Comparison of ENCODE assay signal across 13 mouse cellular contexts in genomic region chr10:127557397-127557796, GRCm38 (mm10). TPM values are rescaled to one million over a fixed set of nuclear protein-coding genes. Genes with fewer than 3 reads are reported as not detected.
A peak's percentile ranks its signal among the peaks of the same experiment; 100 is the strongest.
DNase-seq lines count a peak whose midpoint lies in the region; ATAC-seq and TF ChIP-seq lines count a peak whose summit lies in the region.
"Had no signal": no experiment of that assay in that cellular context is flagged by ENCODE, and none has a peak within 500 bp of the region (broad histone marks: within the 10 kb centered on the region; RNA-seq: fewer than 3 reads in every experiment).

No protein-coding gene starts in this region.

- H3K27me3 ChIP-seq in cerebellum, adult 2 months (ENCODE audit: control insufficient read depth, insufficient read depth, low read length), result no peaks in the 10 kb centered on the region
- no peaks in the 10 kb centered on the region for H3K27me3 ChIP-seq in stomach, postnatal 0 days (ENCODE audit: control insufficient read depth, insufficient read depth, low read length)
- H3K27me3 ChIP-seq: heart, embryonic 15.5 days; limb, embryonic 15.5 days had no signal

- TF ChIP-seq CTCF in cerebellum, adult 2 months (IDR thresholded peaks at IDR 0.05; ENCODE audit: borderline replicate concordance, insufficient read depth, low read depth, low read length), result peak; percentile 53; the same call in 1 of the 2 replicates
- peak; percentile 55 for TF ChIP-seq CTCF in layer of hippocampus, adult 2 months (conservative IDR thresholded peaks at IDR 0.05)
- TF ChIP-seq CTCF in stomach, postnatal 0 days (IDR thresholded peaks at IDR 0.05; ENCODE audit: low read depth), result peak; percentile 60

- H3K4me1 ChIP-seq in cerebellum, adult 2 months (ENCODE audit: control insufficient read depth, insufficient read depth, low read length), result no peaks in the 10 kb centered on the region; the same call in 1 of the 2 replicates
- H3K4me1 ChIP-seq in stomach, postnatal 0 days (replicated peaks; ENCODE audit: control insufficient read depth, insufficient read depth), result no peaks in the 10 kb centered on the region
- H3K4me1 ChIP-seq: heart, embryonic 15.5 days; limb, embryonic 15.5 days had no signal

- no peak overlapping the region for H3K4me3 ChIP-seq in cerebellum, adult 2 months (replicated peaks; ENCODE audit: insufficient read depth, low read depth, low read length)
- no peak overlapping the region for H3K4me3 ChIP-seq in layer of hippocampus, adult 2 months
- H3K4me3 ChIP-seq in stomach, postnatal 0 days (ENCODE audit: low read depth, low read length), result no peak overlapping the region
- H3K4me3 ChIP-seq: erythroblast, embryonic 14.5 days; heart, embryonic 15.5 days; limb, embryonic 15.5 days had no signal

- TF ChIP-seq EP300 in stomach, postnatal 0 days (optimal IDR thresholded peaks at IDR 0.05), result no peak

- no peak overlapping the region for H3K9ac ChIP-seq in stomach, postnatal 0 days (ENCODE audit: low read length)
- H3K9ac ChIP-seq: heart, embryonic 15.5 days; limb, embryonic 15.5 days had no signal

- H3K36me3 ChIP-seq in stomach, postnatal 0 days (ENCODE audit: control insufficient read depth, insufficient read depth, low read length), result peaks cover 55% of the 10 kb centered on the region

- intact Hi-C loops in gastrocnemius, postnatal 36 days (cut with DNase I), result no loop called here

- H3K4me2 ChIP-seq in stomach, postnatal 0 days (replicated peaks; ENCODE audit: low read depth), result no peak overlapping the region
- H3K4me2 ChIP-seq: heart, embryonic 15.5 days; limb, embryonic 15.5 days had no signal

- WGBS in cerebellum, adult 2 months, result 80% methylated on average over 13 of the region's 13 CpGs
- WGBS in stomach, postnatal 0 days, result 87% methylated on average over 13 of the region's 13 CpGs

- DNase-seq in cerebellum, adult 2 months, result no peak
- no peak for DNase-seq in cerebellum, adult 11-12 months
- DNase-seq in layer of hippocampus, adult 2 months (ENCODE audit: low spot score in 2 of 2), result no peak
- no peak for DNase-seq in layer of hippocampus, adult 8-10 months (ENCODE audit: low spot score in 2 of 2)
- peak; percentile 63 for DNase-seq in thymus, postnatal 4 days
- no peak for DNase-seq in thymus, adult 18-20 months
- no peak for DNase-seq in stomach, postnatal 0 days (ENCODE audit: low spot score)
- no peak for DNase-seq in gastrocnemius, postnatal 36 days
- DNase-seq: kidney, adult 11 months had no signal

- H3K9me3 ChIP-seq in stomach, postnatal 0 days (ENCODE audit: control insufficient read depth, low read length), result no peaks in the 10 kb centered on the region
- H3K9me3 ChIP-seq: heart, embryonic 15.5 days; limb, embryonic 15.5 days had no signal

- no peak for TF ChIP-seq POLR2A in cerebellum, adult 2 months (IDR thresholded peaks at IDR 0.05; ENCODE audit: borderline replicate concordance, insufficient read depth, low read length)

- H3K27ac ChIP-seq in cerebellum, adult 2 months (ENCODE audit: insufficient read depth, low read length), result no peak overlapping the region
- no peak overlapping the region for H3K27ac ChIP-seq in layer of hippocampus, adult 2 months
- no peak overlapping the region for H3K27ac ChIP-seq in stomach, postnatal 0 days (replicated peaks)
- H3K27ac ChIP-seq: heart, embryonic 15.5 days; limb, embryonic 15.5 days had no signal

- ATAC-seq in stomach, postnatal 0 days (ENCODE audit: low FRiP score, low TSS enrichment), result no peak

RNA-seq across cellular contexts. Expression of gene Nxph4, which starts 23.0 kb away (rescaled TPM):
- polyA plus RNA-seq in cerebellum, adult 2 months (2012; rRNA removed), result 30.3 and 33.8 TPM in 2 replicates
- 1 to 10 TPM; 1.2 to 1.6 TPM for total RNA-seq in layer of hippocampus, adult 2 months (2021)
- total RNA-seq in layer of hippocampus, adult 8-10 months (2022), result 1 to 10 TPM; 1.9 to 2.7 (median 2.3) TPM
- polyA plus RNA-seq in stomach, postnatal 0 days (2015; fragmentation: Nextera tagmentation; extraction: Ambion mirVana), result 2.7 and 4.0 TPM in 2 replicates
- under 1 TPM; 0.20 TPM for total RNA-seq in gastrocnemius, postnatal 36 days (2021)
- total RNA-seq: megakaryocyte-erythroid progenitor cell, adult 5-6 weeks had no signal
- polyA plus RNA-seq: erythroblast, embryonic 14.5 days had no signal

RNA-seq across cellular contexts. Expression of gene Shmt2, which starts 35.2 kb away (rescaled TPM):
- polyA plus RNA-seq in cerebellum, adult 2 months (2012; rRNA removed), result 68.2 and 69.8 TPM in 2 replicates
- 10 to 100 TPM; 25.4 to 27.6 TPM for total RNA-seq in layer of hippocampus, adult 2 months (2021)
- total RNA-seq in layer of hippocampus, adult 8-10 months (2022), result 10 to 100 TPM; 21.7 to 31.3 (median 29.1) TPM
- 38.9 and 40.9 TPM in 2 replicates for polyA plus RNA-seq in stomach, postnatal 0 days (2015; fragmentation: Nextera tagmentation; extraction: Ambion mirVana)
- 10 to 100 TPM; 23.4 to 26.4 TPM for total RNA-seq in gastrocnemius, postnatal 36 days (2021)

RNA-seq across cellular contexts. Expression of gene Ndufa4l2, which starts 42.6 kb away (rescaled TPM):
- polyA plus RNA-seq in cerebellum, adult 2 months (2012; rRNA removed), result 10.4 and 11.5 TPM in 2 replicates
- 1 to 10 TPM; 3.5 to 3.7 TPM for total RNA-seq in layer of hippocampus, adult 2 months (2021)
- total RNA-seq in layer of hippocampus, adult 8-10 months (2022), result 1 to 10 TPM; 2.9 to 4.4 (median 3.6) TPM
- 58.2 and 72.8 TPM in 2 replicates for polyA plus RNA-seq in stomach, postnatal 0 days (2015; fragmentation: Nextera tagmentation; extraction: Ambion mirVana)
- total RNA-seq in gastrocnemius, postnatal 36 days (2021), result 10 to 100 TPM; 11.0 to 11.3 TPM
- total RNA-seq: megakaryocyte-erythroid progenitor cell, adult 5-6 weeks had no signal

RNA-seq across cellular contexts. Expression of gene Stac3, which starts 55.9 kb away (rescaled TPM):
- polyA plus RNA-seq in cerebellum, adult 2 months (2012; rRNA removed), result 8.3 TPM in 2 replicates
- 1 to 10 TPM; 2.4 to 8.1 TPM for total RNA-seq in layer of hippocampus, adult 2 months (2021)
- 1 to 10 TPM; 2.1 to 3.5 (median 2.8) TPM for total RNA-seq in layer of hippocampus, adult 8-10 months (2022)
- polyA plus RNA-seq in stomach, postnatal 0 days (2015; fragmentation: Nextera tagmentation; extraction: Ambion mirVana), result 0.23 and 0.40 TPM in 2 replicates
- 100 to 1,000 TPM; 342 to 376 TPM for total RNA-seq in gastrocnemius, postnatal 36 days (2021)
- total RNA-seq: megakaryocyte-erythroid progenitor cell, adult 5-6 weeks had no signal
